Mouse (Mus musculus) C2C12 (cell line): ENCODE measurements around the gene Med26. TPM values are rescaled to one million over a fixed set of nuclear protein-coding genes. Genes with fewer than 3 reads are reported as not detected.

Experiments used
- H3K27me3 ChIP-seq: one replicate; pipeline ENCODE4 v1.6.1; 2011; ENCODE audit not compliant: control insufficient read depth, insufficient read depth, insufficient read length
- H3K36me3 ChIP-seq: one replicate; pipeline ENCODE4 v1.6.1; 2011; ENCODE audit not compliant: control insufficient read depth, insufficient read depth
- H3K4me3 ChIP-seq: one replicate; pipeline ENCODE4 v1.5.1; 2011; ENCODE audit warnings: mild to moderate bottlenecking, control low read depth; ENCODE audit not compliant: poor library complexity, insufficient read depth, severe bottlenecking
- H3K79me2 ChIP-seq: one replicate; pipeline ENCODE4 v1.6.1; 2011; ENCODE audit not compliant: control insufficient read depth, insufficient read depth
- H3K79me3 ChIP-seq: one replicate; pipeline ENCODE4 v1.6.1; 2011; ENCODE audit warnings: low read depth, control low read depth
- H3ac ChIP-seq: one replicate; pipeline ENCODE3; 2011; ENCODE audit warnings: low read depth; ENCODE audit not compliant: control insufficient read depth, insufficient read length
- CEBPB ChIP-seq: IDR thresholded peaks from one replicate; pipeline ENCODE4 v1.6.1; 2011; ENCODE audit warnings: low read depth, mild to moderate bottlenecking, control low read depth, moderate library complexity
- CTCF ChIP-seq: IDR thresholded peaks from one replicate; pipeline ENCODE4 v1.5.1; 2011; ENCODE audit not compliant: control insufficient read depth, insufficient read depth, insufficient read length
- FOSL1 ChIP-seq: IDR thresholded peaks from one replicate; pipeline ENCODE4 v1.8.0; 2011; ENCODE audit warnings: mild to moderate bottlenecking, low read length; ENCODE audit not compliant: poor library complexity, insufficient read depth, severe bottlenecking
- MAX ChIP-seq: IDR thresholded peaks from one replicate; pipeline ENCODE4 v1.6.1; 2011; ENCODE audit warnings: mild to moderate bottlenecking, control low read depth
- MYOD1 ChIP-seq: IDR thresholded peaks from one replicate; pipeline ENCODE4 v1.6.1; 2011; ENCODE audit warnings: low read depth; ENCODE audit not compliant: control insufficient read depth, insufficient read length
- MYOG ChIP-seq: IDR thresholded peaks from one replicate; pipeline ENCODE4 v1.6.1; 2011; ENCODE audit not compliant: control insufficient read depth, insufficient read length; ENCODE audit errors: extremely low read depth
- USF1 ChIP-seq: IDR thresholded peaks from one replicate; pipeline ENCODE4 v1.6.1; 2011; ENCODE audit warnings: low read depth, mild to moderate bottlenecking, control low read depth, moderate library complexity
- microRNA-seq: library from miRNA; unstranded; fragments of <30 nt; microRNA quantifications from one replicate; pipeline ENCODE4, GENCODE M21; 2019; ENCODE audit warnings: borderline microRNAs expressed
- polyA plus RNA-seq: library from polyadenylated mRNA; unstranded; fragments of >200 nt; fragmentation: generic; extraction: Trizol; gene quantifications from one replicate; pipeline ENCODE4 v1.2.1, GENCODE M21; 2012; ENCODE audit warnings: missing spikeins

The Med26 gene
- polyA plus RNA-seq, 1 experiment: 7.8 TPM

DNA sequence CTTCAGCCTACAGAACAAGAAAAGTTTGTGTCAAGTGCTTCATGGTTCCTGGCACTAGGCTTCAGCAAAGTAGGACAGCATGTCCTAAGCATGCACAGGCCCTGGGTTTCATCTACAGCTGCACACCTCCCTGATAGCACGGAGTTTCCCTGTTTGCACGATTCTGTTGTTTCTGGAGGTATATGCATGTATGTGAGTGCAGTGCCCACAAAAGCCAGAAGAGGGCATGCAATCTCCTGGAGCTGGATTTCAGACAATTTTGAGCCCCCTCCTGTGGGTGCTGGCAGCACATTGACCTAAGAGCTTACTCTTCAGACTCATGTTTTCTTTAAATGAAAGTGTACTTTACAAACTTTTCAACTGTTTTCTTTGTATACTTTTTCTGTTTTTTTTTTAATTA is 94.2 kb downstream of the Med26 start:
- Histone ChIP-seq H3K36me3 (peaks cover 21% of the 10 kb centered on the region), H3K79me3 (no peaks in the 10 kb centered on the region)
- TF ChIP-seq MYOG (no peak), MYOD1 (no peak), CTCF (no peak)

DNA sequence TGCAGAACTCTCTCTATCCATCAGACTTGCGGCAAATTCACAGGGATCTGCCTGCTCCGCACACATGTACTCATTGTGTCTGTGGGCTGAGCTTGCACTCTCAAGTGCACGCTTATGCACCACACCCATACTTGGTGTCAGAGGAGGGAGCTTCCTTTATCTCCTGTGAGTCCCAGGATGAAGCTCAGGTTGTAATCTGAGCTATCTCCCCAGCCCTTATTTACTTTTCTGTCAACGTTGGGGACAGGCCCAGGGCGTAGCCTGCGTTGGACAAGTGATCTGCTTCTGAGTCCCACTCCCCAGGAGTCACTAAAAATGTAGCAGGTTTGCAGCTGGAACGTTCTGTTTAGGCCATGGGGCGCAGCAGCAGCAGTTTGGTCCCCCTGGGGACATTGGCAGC is 96.6 kb downstream of the Med26 start:
- TF ChIP-seq MAX (no peak), MYOD1 (no peak), MYOG (no peak), USF1 (no peak), CTCF (no peak), CEBPB (no peak), FOSL1 (no peak)
- H3K27me3 ChIP-seq: no peaks in the 10 kb centered on the region
- H3ac ChIP-seq: no peak overlapping the region
- peaks cover 16% of the 10 kb centered on the region for H3K36me3 ChIP-seq
- H3K79me3 ChIP-seq: no peaks in the 10 kb centered on the region
- H3K79me2 ChIP-seq: no peaks in the 10 kb centered on the region
- no peak overlapping the region for H3K4me3 ChIP-seq

More for the DNA sequence above, 94.2 kb downstream of the Med26 start:
- H3K27me3 ChIP-seq: no peaks in the 10 kb centered on the region
- no peaks in the 10 kb centered on the region for H3K79me2 ChIP-seq
- no peak overlapping the region for H3K4me3 ChIP-seq
- H3ac ChIP-seq: no peak overlapping the region

DNA sequence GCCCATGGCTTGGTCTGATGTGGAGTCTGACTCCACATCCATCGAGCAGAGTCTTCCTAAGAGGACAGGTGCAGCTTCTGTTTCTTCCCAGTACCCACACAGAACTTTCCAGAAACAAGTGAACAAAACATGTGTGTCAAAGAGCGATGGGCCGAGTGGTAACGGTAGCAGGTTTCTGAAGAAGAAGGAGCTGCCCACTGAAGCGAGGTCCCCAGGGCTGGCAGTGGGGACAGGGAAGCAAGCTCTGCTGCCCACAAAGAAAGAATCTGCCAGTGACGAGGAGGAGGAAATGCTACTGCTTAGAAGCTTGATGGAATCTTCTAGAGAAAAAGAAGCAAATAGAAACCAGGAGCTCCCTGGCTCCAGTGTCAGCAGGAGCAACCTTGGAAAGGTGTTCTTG is 103.0 kb downstream of the Med26 start:
- TF ChIP-seq MYOG (no peak), MYOD1 (no peak), FOSL1 (no peak), CTCF (no peak), USF1 (no peak), MAX (no peak), CEBPB (no peak)
- H3K27me3 ChIP-seq: no peaks in the 10 kb centered on the region
- H3K4me3 ChIP-seq: no peak overlapping the region
- peaks cover 1% of the 10 kb centered on the region for H3K36me3 ChIP-seq
- no peaks in the 10 kb centered on the region for H3K79me3 ChIP-seq
- H3K79me2 ChIP-seq: peaks cover 14% of the 10 kb centered on the region
- H3ac ChIP-seq: no peak overlapping the region

Small RNA genes within 50 kb of the gene (microRNA-seq; reads per million reads assigned to microRNA genes)
- not detected for gene Gm28019
- gene Mir7068: 1.6 reads per million, percentile 36 among the genes with 10 or more reads in this experiment

Other genes with a start within 250 kb of the Med26 start
- 107 TPM for gene Gm10282, start 243.0 kb downstream of the Med26 start, polyA plus RNA-seq
- gene Klf2, start 229.2 kb downstream of the Med26 start, polyA plus RNA-seq: 9.9 TPM
- 29.4 TPM for gene Eps15l1, start 126.8 kb downstream of the Med26 start, polyA plus RNA-seq
- 1.6 TPM for gene Calr3, start 104.4 kb downstream of the Med26 start, polyA plus RNA-seq
- 5.9 TPM for gene 1700030K09Rik, start 104.4 kb downstream of the Med26 start, polyA plus RNA-seq
- 56.9 TPM for gene Cherp, start 73.0 kb downstream of the Med26 start, polyA plus RNA-seq
- gene Slc35e1, start 55.7 kb downstream of the Med26 start, polyA plus RNA-seq: 27.5 TPM
- 57.9 TPM for gene Smim7, start 22.8 kb upstream of the Med26 start, polyA plus RNA-seq
- gene Tmem38a, start 23.8 kb upstream of the Med26 start, polyA plus RNA-seq: 16.5 TPM
- gene Nwd1, start 98.4 kb upstream of the Med26 start, polyA plus RNA-seq: 0.05 TPM
- 140 TPM for gene Sin3b, start 175.0 kb upstream of the Med26 start, polyA plus RNA-seq
- gene F2rl3, start 213.6 kb upstream of the Med26 start, polyA plus RNA-seq: 0.53 TPM